Mouse (Mus musculus) midbrain, postnatal 0 days (tissue): ENCODE measurements around the gene Hsd17b2. TPM values are rescaled to one million over a fixed set of nuclear protein-coding genes. Genes with fewer than 3 reads are reported as not detected.
A peak's percentile ranks its signal among the peaks of the same experiment; 100 is the strongest.

Source experiments
- ATAC-seq: fragments of 200-750 bp; cut with Nextera tagmentation; 2 replicates; pipeline ENCODE4 v1.8.0; 2017; ENCODE audit warnings: moderate number of reproducible peaks, mild to moderate bottlenecking, moderate TSS enrichment, moderate library complexity; ENCODE audit not compliant: low FRiP score
- DNase-seq: peaks from one replicate; pipeline ENCODE4 v3.0.0-alpha.2; 2015; ENCODE audit warnings: low spot score
- H3K27ac ChIP-seq: fragments of 300-500 bp; sonication (generic); 2 replicates; pipeline ENCODE4 v1.5.1; 2014; ENCODE audit warnings: low read depth, mild to moderate bottlenecking, low read length, mixed read lengths
- H3K27me3 ChIP-seq: fragments of 300-500 bp; sonication (generic); 2 replicates; pipeline ENCODE4 v1.6.1; 2014; ENCODE audit warnings: low read length, control low read depth, mixed read lengths; ENCODE audit not compliant: insufficient read depth
- H3K36me3 ChIP-seq: fragments of 300-500 bp; sonication (generic); 2 replicates; pipeline ENCODE4 v1.6.1; 2014; ENCODE audit warnings: low read length, control low read depth, mixed read lengths; ENCODE audit not compliant: insufficient read depth
- H3K4me1 ChIP-seq: fragments of 300-500 bp; sonication (generic); 2 replicates; pipeline ENCODE4 v1.6.1; 2014; ENCODE audit warnings: mild to moderate bottlenecking, control low read depth, antibody characterized with exemption, low read length, mixed read lengths; ENCODE audit not compliant: insufficient read depth
- H3K4me2 ChIP-seq: fragments of 300-500 bp; sonication (generic); 2 replicates; pipeline ENCODE4 v1.6.1; 2014; ENCODE audit warnings: low read depth, mild to moderate bottlenecking, low read length, mixed read lengths; ENCODE audit not compliant: poor library complexity, severe bottlenecking
- H3K4me3 ChIP-seq: fragments of 300-500 bp; sonication (generic); 2 replicates; pipeline ENCODE4 v1.5.1; 2014; ENCODE audit warnings: low read depth, mild to moderate bottlenecking, low read length, moderate library complexity
- H3K9ac ChIP-seq: fragments of 300-500 bp; sonication (generic); replicated peaks from 2 replicates; pipeline ENCODE4 v1.6.1; 2014; ENCODE audit warnings: mild to moderate bottlenecking, low read length, moderate library complexity, mixed read lengths; ENCODE audit not compliant: poor library complexity, severe bottlenecking
- H3K9me3 ChIP-seq: fragments of 300-500 bp; sonication (generic); 2 replicates; pipeline ENCODE4 v1.6.1; 2016; ENCODE audit warnings: low read length, control low read depth
- CTCF ChIP-seq: IDR thresholded peaks from 2 replicates; pipeline ENCODE4 v1.5.1; 2016; ENCODE audit warnings: antibody characterized with exemption, mild to moderate bottlenecking
- WGBS: fragments of 180-500 bp; shearing (Covaris S2); extraction: QIAGEN DNeasy Blood & Tissue Kit; methylation state at CpG from one replicate; pipeline ENCODE4 v1.1.7; 2014; 5-methylcytosine and 5-hydroxymethylcytosine counted together
- polyA plus RNA-seq: library from polyadenylated mRNA; unstranded; fragments of >200 nt; fragmentation: Nextera tagmentation; extraction: Ambion mirVana; gene quantifications from 2 replicates; pipeline ENCODE4 v1.2.1, GENCODE M21; 2015
- total RNA-seq: library from RNA; depleted of rRNA; stranded (reverse); fragments of >200 nt; gene quantifications from 2 replicates; pipeline ENCODE4 v1.2.3, GENCODE M21; 2014

Gene Hsd17b2
- total and polyA plus RNA-seq, 2 experiments from 2014 or later, result 0.36 TPM; not detected in 1

GRCm38 (mm10) chr8:117683925-117684472 lies 17.7 kb upstream of the Hsd17b2 start:
- Histone ChIP-seq H3K4me2 (no peak overlapping the region), H3K4me1 (no peaks in the 10 kb centered on the region), H3K27me3 (no peaks in the 10 kb centered on the region), H3K27ac (no peak overlapping the region), H3K4me3 (no peak overlapping the region), H3K9me3 (no peaks in the 10 kb centered on the region), H3K36me3 (no peaks in the 10 kb centered on the region), H3K9ac (no peak overlapping the region)
- TF ChIP-seq CTCF, result no peak
- ATAC-seq (no peak), DNase-seq (no peak)
- WGBS, result 86% methylated on average over 10 of the region's 10 CpGs

DNA sequence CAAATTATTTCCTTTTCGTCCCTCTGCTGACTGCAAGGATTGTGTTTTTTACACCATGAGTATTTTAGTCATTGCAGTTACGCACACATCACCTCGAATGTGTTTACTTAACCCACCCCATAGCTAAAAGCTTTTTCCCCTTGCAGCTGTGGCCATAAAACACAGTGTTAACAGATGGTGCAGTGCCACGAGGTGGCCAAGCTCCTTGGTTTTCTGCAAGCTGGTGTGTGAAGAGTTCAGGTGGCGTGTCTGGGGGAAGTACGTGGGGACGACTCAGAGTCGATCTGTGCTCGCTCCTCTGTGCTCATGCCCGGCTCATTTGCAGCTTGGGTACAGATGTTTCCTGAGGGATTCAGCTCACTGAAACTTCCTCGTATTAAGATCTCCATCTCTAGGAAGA lies 17.2 kb upstream of the Hsd17b2 start:
- DNase-seq, result no peak
- H3K4me1 ChIP-seq, result no peaks in the 10 kb centered on the region
- H3K9ac ChIP-seq, result no peak overlapping the region
- no peak for ATAC-seq
- no peak for TF ChIP-seq CTCF
- no peak overlapping the region for H3K4me2 ChIP-seq
- no peak overlapping the region for H3K4me3 ChIP-seq
- no peaks in the 10 kb centered on the region for H3K27me3 ChIP-seq
- no peak overlapping the region for H3K27ac ChIP-seq
- H3K36me3 ChIP-seq, result no peaks in the 10 kb centered on the region
- WGBS, result 79% methylated on average over 11 of the region's 11 CpGs
- H3K9me3 ChIP-seq, result no peaks in the 10 kb centered on the region

- Histone ChIP-seq H3K9ac (no peak overlapping the region), H3K4me3 (no peak overlapping the region), H3K27ac (no peak overlapping the region), H3K9me3 (no peaks in the 10 kb centered on the region), H3K36me3 (no peaks in the 10 kb centered on the region), H3K4me2 (no peak overlapping the region), H3K27me3 (no peaks in the 10 kb centered on the region), H3K4me1 (no peaks in the 10 kb centered on the region)
- 88% methylated on average over 7 of the region's 7 CpGs for WGBS
- ATAC-seq, result no peak
- no peak for DNase-seq
- no peak for TF ChIP-seq CTCF
Observed at GRCm38 (mm10) chr8:117687890-117688289, 13.8 kb upstream of the Hsd17b2 start.

DNA sequence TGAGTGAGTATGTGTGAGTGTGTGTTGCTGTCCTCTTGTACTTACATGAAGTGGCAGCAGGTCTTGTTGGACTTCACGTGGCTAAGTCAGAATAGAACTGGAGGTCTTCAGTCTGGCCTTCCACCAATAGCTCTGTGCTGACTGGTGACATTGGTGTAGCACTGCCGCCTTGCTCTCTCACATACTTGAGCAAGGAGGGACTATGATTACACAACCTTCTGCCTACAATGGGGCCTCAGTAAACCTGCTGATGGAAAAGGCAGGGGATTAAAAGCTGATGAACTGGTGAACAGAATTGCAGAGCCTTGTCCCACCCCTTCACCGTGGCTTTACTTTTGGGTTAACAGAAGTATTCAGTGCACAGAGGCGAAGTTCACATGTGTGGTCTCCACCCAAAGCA lies 9.6 kb upstream of the Hsd17b2 start:
- H3K27me3 ChIP-seq, result no peaks in the 10 kb centered on the region

DNA sequence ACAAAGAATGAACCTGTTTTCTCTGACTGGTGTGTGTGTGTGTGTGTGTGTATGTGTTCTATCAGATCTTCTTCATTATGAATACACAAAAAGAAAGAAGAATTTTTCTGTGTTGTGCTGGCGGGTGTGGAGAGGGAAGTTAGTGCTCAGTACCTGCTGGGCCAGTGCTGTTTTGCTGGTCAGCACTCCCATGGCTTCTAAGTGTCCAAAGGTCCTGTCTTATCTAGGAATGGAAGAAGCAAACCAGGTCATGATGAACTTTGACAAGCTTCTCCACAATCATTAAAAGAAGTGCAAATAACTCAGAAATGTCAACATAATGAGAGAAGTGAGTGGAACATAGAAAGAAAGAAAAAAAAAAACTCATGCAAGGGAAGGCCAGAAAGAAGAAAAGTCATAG lies 6.1 kb upstream of the Hsd17b2 start:
- 84% methylated on average over 1 of the region's 1 CpGs for WGBS
- Histone ChIP-seq H3K4me3 (no peak overlapping the region), H3K4me2 (no peak overlapping the region), H3K4me1 (no peaks in the 10 kb centered on the region), H3K36me3 (no peaks in the 10 kb centered on the region), H3K27ac (no peak overlapping the region), H3K9ac (no peak overlapping the region), H3K27me3 (no peaks in the 10 kb centered on the region), H3K9me3 (no peaks in the 10 kb centered on the region)
- TF ChIP-seq CTCF, result no peak
- no peak for DNase-seq
- ATAC-seq, result no peak

More for the DNA sequence above, 9.6 kb upstream of the Hsd17b2 start:
- no peaks in the 10 kb centered on the region for H3K9me3 ChIP-seq
- H3K4me3 ChIP-seq, result no peak overlapping the region
- WGBS, result 91% methylated on average over 4 of the region's 4 CpGs
- no peaks in the 10 kb centered on the region for H3K4me1 ChIP-seq
- H3K36me3 ChIP-seq, result no peaks in the 10 kb centered on the region
- DNase-seq (no peak), ATAC-seq (no peak)
- TF ChIP-seq CTCF, result no peak
- no peak overlapping the region for H3K27ac ChIP-seq
- H3K4me2 ChIP-seq, result no peak overlapping the region
- no peak overlapping the region for H3K9ac ChIP-seq

- Histone ChIP-seq H3K9me3 (no peaks in the 10 kb centered on the region), H3K27ac (no peak overlapping the region), H3K27me3 (no peaks in the 10 kb centered on the region), H3K4me2 (no peak overlapping the region), H3K4me1 (no peaks in the 10 kb centered on the region), H3K36me3 (no peaks in the 10 kb centered on the region), H3K9ac (no peak overlapping the region), H3K4me3 (no peak overlapping the region)
- no peak for DNase-seq
- ATAC-seq, result no peak
- TF ChIP-seq CTCF, result peak; percentile 63
- WGBS, result 44% methylated on average over 5 of the region's 5 CpGs
Observed at GRCm38 (mm10) chr8:117697248-117697647, 4.5 kb upstream of the Hsd17b2 start.
